Mouse (Mus musculus) heart, adult 18-20 months (tissue): ENCODE measurements around the gene Nadsyn1. TPM values are rescaled to one million over a fixed set of nuclear protein-coding genes. Genes with fewer than 3 reads are reported as not detected.
A peak's percentile ranks its signal among the peaks of the same experiment; 100 is the strongest.

Experiments
- DNase-seq, 2 experiments: peaks; one replicate each; pipeline ENCODE4 v3.0.0; 2021 to 2022; ENCODE audit warnings: mixed read lengths in 1 of 2
- long read RNA-seq, 2 experiments: library from polyadenylated mRNA; stranded (forward); transcript quantifications; one replicate each; pipeline ENCODE4 v2.0.0; 2021
- total RNA-seq, 2 experiments: library from RNA; stranded (reverse); gene quantifications; 2 replicates each; pipeline ENCODE4 v1.2.3; 2021

Gene Nadsyn1
- total RNA-seq = 1 to 10 TPM; 5.0 to 5.5 TPM
- long read RNA-seq, experiment 1, partial matches to known transcripts = 1 of 6 reads
- long read RNA-seq, experiment 1, other reads (novel, unspliced or antisense) = 1 of 6 reads
- long read RNA-seq, experiment 2, partial matches to known transcripts = 1 of 2 reads
- long read RNA-seq, experiment 2, other reads (novel, unspliced or antisense) = 0 of 2 reads

DNA sequence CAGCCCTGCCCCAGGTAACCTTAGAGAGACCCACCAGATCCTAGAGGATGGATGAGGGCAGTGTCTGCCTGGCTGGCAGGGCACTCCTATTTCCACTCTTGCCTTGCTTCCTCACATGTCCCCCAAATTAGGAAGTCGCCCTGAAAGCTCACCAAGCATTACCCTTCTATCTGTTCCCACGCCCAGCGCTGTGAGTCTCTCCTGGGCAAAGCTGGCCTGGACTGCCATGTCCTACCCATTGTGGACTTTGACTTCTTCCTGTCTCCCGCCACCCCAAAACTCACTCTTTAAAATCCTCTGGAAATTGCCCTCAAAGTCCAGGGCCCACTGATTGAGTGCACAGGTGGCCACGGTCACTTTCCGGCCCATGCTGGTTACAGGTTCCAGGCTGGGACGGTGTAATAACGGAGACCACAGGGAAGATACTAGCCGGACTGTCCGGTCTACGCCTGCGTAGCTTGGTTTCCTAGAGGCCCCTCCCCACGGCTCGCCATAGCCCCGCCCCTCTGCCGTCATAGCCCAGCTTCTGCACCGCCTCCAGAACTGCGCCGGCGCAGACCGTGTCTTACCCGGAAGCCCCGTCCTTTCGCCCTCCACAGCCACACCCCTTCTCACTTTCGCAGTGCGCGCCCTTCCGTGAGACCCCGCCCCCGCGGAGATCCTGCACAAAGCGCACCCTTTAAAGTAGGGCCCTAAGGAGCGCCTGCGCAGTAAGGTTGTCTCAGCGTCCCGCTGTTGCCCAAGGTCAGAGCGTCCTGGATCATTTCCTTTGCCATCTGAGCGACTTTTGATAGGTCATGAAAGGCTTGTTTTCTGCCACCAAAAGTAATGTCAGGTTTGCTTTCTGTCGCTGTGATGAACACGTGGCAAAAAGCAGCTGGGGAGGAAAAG is at the start of gene Nadsyn1, which contains the start of gene Dhcr7:
Gene Nadsyn1, minus strand, starts transcription at position 475 of the 891 bp plus-strand sequence.
Gene Dhcr7, plus strand, starts transcription at position 771 of the 891 bp plus-strand sequence.
- peak; percentile 99 to 100 for DNase-seq

DNA sequence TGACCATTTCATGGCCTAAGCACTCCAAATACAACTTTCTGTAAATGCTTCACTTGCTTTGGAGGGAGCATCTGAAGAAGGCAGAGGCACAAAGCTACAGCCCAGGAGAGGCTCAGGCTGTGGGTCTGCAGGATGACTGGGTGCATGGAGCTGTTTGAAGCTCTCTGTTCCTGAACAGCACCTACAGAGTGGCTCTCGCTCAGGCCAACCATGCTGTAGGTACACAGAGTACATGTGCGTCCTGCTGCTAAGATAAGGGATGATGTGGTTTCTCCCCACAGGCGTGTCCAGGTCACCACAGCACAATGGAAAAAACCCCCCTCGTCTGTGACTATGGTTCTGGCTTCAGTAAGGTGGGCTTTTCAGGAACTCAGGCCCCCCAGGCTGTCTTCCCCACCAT is 46.2 kb upstream of the Nadsyn1 start:
- no peak for DNase-seq

DNA sequence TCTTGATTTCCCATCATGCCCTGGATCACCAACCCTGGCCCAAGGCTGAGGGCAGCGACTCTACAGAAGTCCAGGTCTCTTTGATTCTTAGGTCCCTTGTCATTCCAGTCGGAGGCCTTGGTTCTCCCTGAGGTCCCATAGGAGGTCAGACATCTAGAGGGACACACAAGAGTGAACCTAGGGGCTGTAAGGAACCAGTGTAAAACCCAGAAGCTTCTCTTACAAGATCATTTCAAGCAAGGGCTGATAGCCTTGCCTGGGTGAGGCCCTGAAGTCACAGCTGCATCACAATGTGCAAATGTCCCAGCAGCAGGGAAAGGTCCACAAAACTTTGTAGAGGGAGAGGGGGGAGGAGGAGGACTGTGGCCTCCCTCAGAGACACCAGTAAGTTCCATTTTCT is 43.9 kb upstream of the Nadsyn1 start, which contains the start of gene Gm498:
Gene Gm498, plus strand, starts transcription at position 301 of the 400 bp plus-strand sequence.
- no peak for DNase-seq

DNA sequence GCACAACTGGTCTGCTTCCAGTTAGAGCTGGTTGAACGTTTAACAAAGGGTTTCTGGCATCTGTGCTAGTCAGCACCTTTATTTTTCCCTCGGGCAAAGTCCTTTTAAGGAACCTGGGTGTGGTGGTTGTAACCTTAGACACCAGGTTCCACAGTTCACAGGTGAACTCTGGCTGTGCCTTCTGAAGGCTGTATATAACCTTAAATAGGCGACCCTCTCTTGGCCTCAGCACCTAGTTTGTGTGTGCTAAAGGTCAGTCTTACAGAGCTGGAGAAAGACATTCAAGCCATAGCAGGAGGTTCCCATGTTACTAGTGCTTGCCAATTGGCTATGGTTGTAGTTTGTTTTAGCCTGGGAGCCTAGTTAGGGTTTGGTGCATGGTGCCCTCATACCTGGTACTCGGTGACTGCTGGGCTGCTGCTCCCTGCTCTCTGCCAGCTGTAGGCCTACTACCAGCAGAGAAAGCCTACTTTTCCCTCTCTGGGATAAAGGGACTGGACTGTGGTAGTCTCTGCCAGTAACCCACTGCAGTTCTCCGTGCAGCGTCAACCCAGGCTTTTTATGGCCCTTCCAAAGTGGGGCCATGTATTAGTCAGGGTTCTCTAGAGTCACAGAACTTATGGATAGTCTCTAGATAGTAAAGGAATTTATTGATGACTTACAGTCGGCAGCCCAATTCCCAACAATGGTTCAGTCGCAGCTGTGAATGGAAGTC is 26.3 kb upstream of the Nadsyn1 start:
- DNase-seq = no peak

DNA sequence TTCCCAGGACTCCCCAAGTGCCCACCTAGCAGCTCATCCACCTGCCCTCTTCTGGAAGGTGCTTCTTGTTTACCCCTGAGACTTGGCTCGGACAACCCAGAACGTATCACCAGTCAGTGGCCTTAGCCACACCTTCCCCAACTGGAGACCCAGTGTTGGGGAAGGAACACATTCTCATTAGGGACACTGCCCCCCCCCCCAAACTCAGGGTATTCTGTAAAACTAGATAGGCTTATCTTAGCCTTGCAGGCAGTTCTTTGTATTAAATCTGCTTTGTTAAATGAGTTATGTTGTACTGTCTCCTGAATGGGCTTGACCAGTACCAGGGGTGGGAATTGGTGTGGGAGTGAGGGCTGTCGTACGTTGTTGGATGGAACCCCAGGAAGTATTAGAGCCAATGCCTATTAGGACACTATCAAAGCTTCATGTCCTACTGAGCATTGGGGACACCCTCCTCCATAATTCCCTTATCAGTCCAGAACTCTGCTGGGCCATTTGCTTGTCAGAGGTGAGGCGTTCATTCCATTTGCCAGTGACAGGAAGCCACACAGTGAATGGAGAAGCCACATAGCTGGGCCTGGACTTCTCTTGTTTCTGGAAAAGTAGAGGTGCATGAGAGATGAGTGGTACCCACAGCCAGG is 25.6 kb upstream of the Nadsyn1 start:
- DNase-seq = no peak

DNA sequence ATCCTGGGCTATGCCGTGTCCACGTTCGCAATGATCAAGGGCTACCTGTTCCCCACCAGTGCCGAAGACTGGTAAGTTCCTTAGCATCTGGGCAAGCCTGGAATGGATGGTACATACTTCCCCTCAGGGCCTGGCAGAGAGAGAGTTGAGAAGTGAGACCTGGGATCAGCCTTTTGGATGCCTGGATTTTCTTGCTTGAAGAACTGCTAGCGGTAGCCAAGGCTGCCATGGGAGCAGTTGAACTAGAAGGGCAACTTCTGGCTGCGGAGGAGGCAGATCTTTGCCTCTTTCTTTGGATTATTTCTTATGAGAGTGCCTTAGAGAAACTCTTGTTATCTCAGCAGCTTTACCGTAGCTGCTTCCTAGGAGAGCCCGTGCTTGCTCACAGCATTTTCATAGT is 18.7 kb upstream of the Nadsyn1 start:
- no peak for DNase-seq

DNA sequence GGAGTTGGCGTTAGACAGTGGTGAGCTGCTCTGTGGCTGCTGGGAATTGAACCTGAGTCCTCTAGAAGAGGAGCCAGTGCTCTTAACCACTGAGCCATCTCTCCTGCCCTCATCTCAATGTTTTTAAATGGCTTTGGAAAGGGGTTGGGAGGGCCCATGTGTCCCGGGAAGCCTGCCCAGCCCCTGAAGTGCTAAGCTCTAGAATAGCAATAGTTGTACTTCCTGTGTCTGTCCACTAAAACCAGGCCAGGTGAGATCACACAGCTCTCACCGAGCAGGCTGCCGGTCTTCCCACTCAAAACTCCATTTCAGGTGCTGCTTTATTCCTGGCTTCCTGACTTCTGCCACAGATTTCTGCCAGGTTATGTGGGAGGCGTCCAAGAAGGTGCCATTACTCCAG is 17.5 kb upstream of the Nadsyn1 start:
- DNase-seq = no peak

DNA sequence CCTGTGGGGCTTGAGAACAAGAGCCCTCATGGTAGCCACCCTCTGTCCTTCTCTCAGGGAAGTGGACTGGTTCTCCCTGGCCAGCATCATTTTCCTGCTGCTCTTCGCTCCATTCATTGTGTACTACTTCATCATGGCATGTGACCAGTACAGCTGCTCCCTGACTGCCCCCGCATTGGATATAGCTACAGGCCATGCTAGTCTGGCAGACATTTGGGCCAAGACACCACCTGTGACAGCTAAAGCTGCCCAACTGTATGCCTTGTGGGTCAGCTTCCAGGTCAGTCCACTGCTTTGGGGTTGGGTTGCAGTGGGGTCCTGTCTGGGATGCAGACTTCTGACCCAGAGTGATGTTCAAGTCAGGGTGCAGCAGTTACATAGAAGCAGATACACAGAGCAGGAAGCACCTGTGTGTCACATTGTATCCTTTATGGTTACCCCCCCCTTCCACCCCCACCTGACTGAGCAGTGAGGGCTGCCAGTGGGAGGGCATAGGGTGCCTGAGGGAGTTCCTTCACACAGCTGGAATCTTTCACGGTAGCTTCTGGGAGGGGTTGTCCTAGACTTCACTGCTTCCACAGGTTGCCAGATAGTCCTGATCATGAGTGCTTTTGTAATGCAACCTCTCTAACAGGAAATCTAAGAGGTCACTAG is 15.2 kb upstream of the Nadsyn1 start:
- DNase-seq = no peak

DNA sequence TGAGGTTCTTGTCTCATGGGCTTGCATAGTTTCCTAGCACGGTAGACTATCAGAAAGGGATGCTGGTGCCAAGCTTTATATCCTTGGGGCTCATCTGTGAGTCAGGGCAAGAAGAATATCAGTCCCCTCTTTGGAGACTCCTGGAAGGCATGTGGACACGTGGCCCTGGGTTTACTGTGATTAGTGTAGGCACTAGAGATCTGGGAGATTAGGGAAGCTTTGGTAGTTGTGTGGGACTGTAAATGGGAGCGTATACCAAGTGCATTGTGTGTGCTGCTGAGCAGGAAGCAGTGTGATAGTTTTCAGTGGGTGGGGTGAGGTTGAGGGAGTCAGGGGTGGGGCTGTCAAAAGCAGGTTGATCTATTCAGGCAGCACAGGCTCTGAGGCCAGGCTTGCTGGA is 12.3 kb upstream of the Nadsyn1 start:
- DNase-seq = no peak

DNA sequence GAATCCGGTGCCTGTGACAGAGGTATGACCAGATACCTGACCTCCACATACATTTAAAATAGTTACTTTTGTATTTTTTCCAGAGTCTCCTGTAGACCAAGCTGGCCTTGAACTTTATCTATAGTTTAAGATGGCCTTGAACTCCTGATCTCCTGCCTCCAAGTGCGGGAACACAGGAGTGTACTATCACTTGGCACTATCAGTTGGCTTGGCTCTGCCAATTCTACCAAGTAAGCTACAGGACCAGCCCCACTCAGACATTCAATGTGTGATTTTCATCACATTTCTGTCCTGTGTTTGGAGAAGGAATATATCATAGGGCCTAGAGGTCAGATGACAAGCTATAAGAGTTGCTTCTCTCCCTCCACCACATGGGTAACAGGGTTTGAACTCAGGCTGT is 11.7 kb upstream of the Nadsyn1 start:
- DNase-seq = no peak

DNA sequence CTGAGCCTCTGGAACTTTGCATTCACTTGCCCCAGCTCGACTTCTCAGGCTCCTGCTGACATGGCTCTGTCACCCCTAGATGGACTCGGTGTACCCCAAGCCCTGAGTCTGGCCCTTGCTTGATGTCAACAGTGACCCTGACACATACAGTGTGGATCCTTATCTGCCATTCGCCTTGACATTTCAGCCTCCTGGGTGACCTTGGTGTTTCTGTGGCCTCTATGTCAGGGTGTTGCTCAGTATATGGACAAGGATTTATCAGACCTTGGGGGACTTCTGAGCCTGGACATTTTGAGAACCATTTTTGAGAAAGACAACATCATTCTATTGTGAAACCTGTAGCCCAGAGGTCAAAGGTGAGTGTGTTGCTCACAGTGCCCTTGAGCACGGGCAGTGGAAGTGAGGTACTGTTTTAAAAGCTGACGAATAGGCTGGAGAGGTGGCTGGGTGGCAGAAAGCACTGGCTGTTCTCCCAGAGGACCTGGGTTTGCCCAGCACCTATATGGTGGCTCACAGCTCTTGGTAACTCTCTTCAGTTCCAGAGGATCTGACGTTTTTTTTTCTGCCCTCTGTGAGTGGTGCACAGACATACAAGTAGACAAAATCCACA is 11.0 kb upstream of the Nadsyn1 start:
- no peak for DNase-seq

DNA sequence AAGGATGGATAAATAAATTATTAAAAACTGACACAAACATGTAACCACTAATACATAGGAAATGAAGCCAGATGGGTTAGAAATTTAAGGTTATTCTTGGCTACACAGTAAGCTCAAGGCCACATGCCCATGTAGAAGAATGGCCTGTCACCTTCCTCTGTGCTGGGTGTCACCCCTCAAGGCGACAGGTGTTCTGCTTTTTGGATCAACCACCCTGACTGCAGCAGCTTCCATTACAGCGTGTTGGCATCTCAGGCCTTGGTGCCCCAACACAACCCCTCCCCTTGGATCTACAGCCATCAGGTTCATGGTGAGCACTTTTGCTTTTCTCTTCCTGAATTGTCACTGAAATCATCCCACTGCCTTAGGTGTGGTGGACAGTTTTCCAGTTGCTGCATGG is 10.0 kb upstream of the Nadsyn1 start:
- DNase-seq = no peak

DNA sequence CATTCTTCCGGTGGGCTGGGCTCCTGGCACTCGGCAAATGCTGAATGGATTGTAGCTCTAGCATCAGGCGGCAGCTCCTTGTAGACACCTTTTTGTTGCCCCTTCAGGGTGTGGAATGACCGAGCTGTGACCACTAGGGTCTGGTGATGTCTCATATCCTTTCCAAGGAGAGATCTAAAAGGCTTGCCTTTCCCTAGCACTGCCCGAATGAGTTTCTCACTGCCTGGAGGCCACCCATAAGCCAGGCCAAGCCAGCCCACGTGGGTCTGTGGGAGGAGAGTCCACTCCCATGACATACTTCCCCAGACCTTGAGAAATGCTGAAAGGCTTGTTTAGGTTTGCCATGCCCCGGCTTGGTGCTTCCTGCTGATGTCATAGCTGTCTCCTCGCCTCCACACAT is 9.5 kb upstream of the Nadsyn1 start:
- DNase-seq = peak in 1 of 2 experiments; percentile 14

DNA sequence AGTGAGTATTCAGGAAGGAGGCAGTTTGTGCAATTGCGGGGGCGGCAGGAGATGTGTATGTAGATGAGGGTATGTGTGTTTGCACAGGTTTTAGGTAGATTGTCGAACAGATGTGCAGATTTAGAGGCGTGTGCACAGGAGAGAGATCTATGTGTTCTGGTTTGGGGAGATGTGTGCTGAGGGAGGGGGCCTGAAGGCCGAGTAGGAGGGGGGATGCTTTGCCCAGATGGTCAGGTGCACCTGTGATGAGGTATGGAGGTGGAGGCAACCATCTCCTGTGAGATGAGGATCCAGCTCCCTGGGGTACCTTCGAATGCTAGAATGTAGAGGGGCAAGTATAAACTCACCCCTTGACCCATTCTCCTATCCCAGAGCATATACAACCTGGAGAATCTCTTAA is 7.8 kb upstream of the Nadsyn1 start:
- no peak for DNase-seq

DNA sequence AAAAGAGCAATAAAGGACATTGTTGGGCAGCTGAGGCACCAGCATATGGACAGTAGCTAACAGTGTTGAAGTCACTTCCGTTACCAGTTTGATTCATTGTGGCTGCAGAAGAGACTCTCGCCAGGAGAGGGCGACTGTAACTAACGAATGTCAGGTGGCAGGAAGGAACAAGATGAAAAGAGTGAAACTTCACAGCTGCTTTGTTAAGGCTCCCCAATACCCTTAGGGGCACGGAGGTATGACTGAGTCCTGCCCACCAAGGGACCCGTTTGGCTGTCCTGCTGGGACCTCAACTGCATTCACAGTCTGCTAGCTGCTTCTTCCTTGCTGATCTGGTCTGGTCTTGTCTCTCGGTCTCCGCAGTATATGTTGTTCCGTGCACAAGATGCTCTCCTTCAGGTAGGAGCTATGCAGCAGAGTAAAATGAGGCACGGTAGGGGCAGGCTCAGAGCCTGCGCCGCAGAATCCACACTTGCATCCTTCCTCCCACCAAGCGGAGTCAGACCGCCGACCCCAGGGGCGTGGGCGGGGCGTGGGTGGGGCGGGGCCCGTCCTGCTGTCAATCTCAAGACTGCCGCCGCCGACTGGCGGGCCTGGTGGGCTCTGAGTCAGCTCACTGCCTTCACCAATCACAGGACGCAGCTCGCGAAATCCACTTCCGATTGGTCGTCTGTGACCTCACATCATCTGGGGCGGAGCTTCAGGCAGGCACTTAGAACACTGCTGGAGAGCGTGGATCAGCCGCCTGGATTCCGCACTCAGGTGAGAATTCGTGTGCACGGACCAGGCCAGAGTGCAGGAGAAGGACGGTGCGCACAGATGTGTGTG is 7.1 kb upstream of the Nadsyn1 start:
- peak; percentile 97 for DNase-seq

DNA sequence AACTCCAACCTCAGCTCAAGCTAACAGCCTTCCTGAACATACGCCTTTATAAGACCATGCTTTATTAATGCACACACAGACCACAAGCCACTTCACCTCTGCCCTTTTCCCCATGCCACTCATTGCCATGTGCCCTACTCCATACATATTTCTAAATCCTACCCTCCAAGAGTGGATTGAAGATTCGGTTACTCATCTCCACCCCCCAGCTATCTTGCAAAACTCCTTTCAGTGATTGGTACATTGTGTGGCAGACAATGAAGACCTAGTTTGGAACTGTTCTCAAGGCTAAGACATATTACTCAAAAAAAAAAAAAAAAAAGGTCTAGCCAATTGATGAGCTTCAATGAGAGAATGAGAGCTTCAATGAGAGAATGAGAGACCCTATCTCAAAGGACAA is 4.3 kb upstream of the Nadsyn1 start:
- no peak for DNase-seq

DNA sequence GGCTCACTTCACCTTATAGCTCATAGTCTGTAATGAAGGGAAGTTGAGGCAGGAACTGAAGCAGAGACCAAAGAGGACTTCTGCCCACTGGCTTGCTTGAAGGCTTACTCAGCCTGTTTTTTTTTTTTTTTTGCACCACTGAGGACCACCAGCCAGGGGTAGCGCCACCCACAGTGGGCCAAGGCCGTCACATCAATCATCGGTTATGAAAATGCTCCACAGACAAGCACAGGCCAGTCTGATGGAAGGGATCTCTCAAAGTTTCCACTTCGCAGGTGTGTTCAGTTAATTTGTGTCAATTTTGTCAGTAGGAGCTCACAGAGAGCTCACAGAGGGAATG is 587 bp upstream of the Nadsyn1 start:
- no peak for DNase-seq

DNA sequence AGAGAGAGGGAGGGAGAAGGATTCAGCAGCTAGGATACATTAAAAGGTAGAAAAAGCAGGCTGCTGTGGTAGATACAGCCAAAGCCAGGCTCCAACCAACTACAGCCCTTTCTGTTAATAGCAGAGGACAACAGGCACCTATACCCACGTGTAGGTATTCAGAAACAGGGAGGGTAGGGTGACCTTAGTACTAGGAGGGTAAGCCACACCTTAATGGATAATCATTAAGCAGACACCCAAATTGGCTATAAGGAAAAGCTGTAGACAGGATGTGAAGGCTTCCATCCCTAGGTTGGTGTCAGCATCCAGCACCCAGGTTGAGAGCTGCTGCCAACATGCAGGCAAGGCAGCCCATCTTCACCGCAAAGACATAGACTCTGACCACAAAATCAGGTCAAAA is 1.4 kb downstream of the Nadsyn1 start:
- no peak for DNase-seq

DNA sequence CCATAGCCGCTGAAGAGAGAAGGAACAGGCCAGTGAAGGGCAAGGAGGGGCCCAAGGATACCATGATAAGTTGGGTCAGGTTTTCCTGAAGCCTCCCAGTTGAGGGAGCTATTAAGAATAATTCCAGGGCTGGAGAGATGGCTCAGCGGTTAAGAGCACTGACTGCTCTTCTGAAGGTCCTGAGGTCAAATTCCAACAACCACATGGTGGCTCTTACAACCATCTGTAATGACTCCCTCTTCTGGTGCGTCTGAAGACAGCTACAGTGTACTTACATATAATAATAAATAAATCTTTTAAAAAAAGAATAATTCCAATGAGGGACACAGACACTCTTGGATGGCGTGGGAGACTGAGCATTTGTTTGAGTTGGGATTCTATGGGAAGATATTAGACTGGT is 3.4 kb downstream of the Nadsyn1 start:
- no peak for DNase-seq

DNA sequence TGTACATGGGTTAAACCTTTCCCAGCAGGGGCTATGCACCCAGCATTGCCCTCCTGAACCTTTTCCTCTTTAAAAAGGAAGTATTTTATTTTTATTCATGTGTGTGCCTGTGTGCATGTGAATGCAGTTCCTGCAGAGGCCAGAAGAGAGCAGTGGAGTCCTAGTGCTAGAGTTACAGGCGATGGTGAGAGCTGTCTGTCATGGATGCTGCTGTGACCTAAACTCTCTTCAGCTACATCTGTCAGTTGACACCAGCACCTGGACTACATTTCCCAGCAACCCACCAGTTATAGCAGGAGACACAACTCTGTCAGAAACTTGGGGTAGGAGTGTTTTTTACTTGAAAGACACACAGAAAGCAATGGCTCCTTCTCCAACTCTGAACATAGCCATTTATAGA is 13.7 kb downstream of the Nadsyn1 start:
- DNase-seq = no peak

DNA sequence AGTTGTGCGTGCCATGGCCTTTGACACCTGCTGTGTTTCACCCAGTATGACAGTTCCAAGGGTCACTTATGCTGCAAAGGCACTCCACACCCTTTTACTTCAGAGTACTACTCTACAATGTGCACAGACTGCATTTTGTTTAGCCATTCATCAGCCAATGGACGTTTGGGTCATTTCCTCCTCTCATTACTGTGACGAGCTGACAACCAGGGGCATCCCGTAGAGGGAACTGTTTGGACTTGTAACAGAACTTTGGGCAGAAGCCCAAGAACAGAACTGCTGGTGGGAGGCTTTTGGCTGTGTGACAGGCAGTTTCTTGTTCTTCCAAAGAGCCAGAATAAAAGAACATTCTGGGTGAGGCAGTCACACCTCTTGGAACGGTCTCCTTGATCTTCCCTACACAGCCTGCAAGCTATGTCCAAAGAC is 17.4 kb downstream of the Nadsyn1 start:
- DNase-seq = no peak
